Mouse (Mus musculus): ENCODE data around the gene Fam151a.

DNA sequence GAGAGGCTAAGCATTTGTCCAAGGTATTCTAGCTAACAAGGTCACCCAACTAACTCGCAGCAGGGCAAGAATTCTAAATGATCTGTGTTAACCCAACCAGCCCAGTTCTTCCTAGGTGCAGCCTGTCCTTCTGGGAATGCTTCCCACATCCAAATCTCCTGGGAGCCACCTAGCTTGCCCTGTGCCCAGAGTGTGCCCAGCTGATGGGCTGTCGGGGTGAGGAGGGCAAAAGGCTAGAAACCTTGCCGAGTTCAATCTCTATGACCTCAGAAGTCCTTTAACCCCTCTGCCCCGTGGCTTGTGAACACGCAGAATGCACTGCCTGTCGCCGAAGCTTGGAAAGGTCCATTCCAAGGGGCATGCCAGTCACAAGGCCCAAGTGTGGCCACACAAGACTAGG lies 30.5 kb downstream of the Fam151a start:
- no peak for TF ChIP-seq EP300 (IDR thresholded peaks at IDR 0.05; ENCODE audit: insufficient read depth, low read depth, low read length)
- TF ChIP-seq CTCF (IDR thresholded peaks at IDR 0.05; ENCODE audit: low read depth, low read length) = no peak
- TF ChIP-seq POLR2A (IDR thresholded peaks at IDR 0.05; ENCODE audit: insufficient read depth, low read length) = no peak
